Mouse (Mus musculus): ENCODE data around the gene Pkm.

The Pkm gene

DNA sequence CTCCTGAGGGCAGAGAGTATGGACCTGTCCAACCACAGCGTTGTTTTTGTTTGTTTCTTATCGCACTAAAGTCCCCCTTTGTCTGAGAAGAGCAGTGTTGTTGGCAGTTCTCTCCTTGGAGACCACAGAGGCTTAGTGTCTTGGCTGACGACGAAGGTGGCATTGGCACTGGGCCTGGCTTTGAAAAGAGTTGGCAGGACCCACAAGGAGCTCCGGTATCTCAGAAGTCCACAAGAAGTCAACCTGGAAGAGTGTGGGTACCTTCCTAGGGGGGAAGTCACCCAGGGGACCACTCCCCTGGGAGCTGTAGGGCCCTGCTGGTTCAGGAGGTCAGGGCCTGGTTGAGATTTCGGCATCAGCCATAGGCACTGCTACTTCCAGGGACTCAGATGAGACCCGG is 44.9 kb downstream of the Pkm start:
- DNase-seq (ENCODE audit: inconsistent age in 2 of 2, low spot score in 1 of 2): no peak

GRCm38 (mm10) chr9:59703099-59703498 is 46.9 kb downstream of the Pkm start:
- no peak for DNase-seq (ENCODE audit: inconsistent age in 2 of 2, low spot score in 1 of 2)

GRCm38 (mm10) chr9:59706850-59707825 is 51.0 kb downstream of the Pkm start:
- no peak for DNase-seq (ENCODE audit: inconsistent age in 2 of 2, low spot score in 1 of 2)

DNA sequence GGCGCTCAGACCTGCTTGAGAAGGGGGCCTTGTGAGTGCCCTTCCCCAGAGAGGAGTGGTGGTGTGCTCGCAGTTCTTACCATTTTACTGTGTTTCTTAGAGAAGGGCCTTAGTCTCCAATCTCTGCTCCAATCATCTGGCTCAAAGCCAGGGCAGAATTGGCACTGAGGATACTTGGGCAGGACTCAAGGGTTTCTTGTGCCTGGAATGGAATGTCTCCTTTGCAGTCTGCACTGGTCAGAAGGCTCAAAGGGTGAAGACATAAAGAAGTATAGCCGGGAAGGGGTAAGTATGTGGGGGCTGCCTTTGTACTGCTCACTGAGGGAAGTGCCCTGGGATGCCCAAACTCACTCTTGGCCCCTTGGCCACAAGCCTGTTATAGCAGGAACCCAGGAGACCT is 53.1 kb downstream of the Pkm start:
- DNase-seq (ENCODE audit: inconsistent age in 2 of 2, low spot score in 1 of 2): peak in 1 of 2 experiments; percentile 39

- DNase-seq (ENCODE audit: inconsistent age in 2 of 2, low spot score in 1 of 2): no peak
These were observed 60.2 kb downstream of the Pkm start for GRCm38 (mm10) chr9:59716275-59716898.

GRCm38 (mm10) chr9:59718237-59718636 is 62.1 kb downstream of the Pkm start:
- DNase-seq (ENCODE audit: inconsistent age in 2 of 2, low spot score in 1 of 2): no peak

DNA sequence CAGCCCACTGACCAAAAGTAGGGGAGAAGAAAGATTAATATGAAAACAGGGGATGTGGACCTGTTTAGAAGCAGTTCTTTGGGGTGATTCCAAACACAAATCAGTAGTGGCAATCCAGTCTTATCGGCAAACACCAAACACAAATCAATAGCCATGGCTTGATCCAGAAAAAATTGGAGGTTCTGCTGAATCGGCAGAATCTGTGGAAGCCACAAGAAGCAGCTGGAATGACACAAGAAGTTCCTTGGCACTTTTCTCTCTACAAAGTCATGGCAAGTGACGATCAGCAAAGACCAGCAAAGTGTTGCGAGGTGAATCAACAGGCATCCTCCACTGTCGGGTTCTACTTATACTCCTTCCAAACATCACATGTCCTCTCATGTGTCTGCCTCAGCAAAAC is 65.0 kb downstream of the Pkm start:
- no peak for DNase-seq (ENCODE audit: inconsistent age in 2 of 2, low spot score in 1 of 2)

DNA sequence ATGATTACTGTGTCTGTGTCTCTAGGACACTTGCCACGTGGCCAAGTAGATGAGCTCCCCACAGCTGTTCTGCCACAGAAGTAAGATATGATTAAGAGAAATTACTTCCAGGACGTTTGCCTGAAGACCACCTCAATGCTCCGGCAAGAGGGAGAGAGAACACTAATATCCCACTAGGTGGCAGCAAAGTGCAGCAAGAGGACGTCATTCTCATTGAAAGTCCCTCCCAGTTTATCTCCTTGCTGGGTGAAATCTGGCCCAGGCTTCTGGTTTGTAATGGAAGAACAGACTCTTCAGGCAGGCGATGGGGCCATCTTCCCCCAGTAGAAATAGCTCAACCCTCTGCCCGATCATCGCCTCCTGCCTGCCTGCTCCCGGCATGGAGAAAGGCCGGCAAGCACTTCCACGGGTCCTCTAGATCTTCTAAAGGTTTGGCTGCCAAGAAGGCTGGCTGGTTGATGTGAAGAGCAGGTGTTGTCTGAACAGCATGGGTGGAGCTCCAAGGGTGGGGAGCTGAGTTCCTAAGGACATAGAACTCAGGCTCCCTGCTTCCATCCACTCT is 67.0 kb downstream of the Pkm start:
- peak; percentile 58 to 91 for DNase-seq (ENCODE audit: inconsistent age in 2 of 2, low spot score in 1 of 2)

DNA sequence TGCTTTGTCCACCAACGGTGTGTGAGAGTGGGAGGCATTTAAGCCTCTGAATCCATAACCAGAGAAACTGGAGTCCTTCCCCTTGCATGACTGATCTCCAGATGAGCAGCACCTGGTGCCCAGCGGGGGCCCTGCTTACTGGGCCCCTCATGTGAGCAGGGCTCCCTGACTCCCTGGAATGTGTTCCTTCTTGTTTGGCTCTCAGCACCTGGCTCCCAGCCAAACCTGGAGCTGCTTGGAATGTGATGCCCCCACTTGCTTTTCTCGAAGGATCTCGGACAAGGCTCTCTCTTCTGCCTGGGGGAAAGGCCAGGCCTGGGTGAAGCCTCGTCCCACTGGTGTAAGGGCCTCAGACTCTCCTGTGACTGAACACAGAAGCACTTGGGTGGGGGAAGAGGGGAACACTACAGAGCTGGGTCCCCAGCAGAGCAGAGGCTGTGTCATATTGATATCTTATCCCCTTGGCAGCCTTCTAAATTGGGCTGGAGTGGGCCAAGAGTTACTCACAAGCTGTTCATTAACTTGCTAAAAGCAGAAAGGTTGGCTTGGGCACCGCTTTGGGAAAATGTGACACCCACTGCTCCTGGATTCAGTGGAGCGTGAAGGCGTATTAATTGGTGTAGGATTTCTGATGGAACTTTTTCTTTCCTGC is 67.7 kb downstream of the Pkm start:
- DNase-seq (ENCODE audit: inconsistent age in 2 of 2, low spot score in 1 of 2): peak in 1 of 2 experiments; percentile 27

DNA sequence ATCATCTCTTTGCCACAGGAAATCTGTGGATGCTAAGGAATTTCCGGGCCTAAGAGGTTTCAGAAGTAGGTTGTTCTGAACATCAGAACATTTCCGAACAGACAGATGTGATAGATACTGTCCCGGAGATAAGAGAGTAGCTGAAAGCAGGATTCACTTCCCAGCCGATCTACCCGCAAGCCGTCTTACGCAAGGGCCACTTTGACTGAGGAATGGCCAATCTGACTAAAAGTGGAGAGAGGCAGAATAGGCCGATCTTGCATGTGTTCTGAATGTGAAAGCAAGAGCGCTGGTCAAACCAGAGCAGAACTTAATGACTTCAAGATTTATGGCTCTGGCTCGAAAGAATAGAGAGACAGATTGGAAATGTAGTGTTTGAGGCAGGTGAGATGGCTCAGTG is 69.3 kb downstream of the Pkm start:
- no peak for DNase-seq (ENCODE audit: inconsistent age in 2 of 2, low spot score in 1 of 2)

DNA sequence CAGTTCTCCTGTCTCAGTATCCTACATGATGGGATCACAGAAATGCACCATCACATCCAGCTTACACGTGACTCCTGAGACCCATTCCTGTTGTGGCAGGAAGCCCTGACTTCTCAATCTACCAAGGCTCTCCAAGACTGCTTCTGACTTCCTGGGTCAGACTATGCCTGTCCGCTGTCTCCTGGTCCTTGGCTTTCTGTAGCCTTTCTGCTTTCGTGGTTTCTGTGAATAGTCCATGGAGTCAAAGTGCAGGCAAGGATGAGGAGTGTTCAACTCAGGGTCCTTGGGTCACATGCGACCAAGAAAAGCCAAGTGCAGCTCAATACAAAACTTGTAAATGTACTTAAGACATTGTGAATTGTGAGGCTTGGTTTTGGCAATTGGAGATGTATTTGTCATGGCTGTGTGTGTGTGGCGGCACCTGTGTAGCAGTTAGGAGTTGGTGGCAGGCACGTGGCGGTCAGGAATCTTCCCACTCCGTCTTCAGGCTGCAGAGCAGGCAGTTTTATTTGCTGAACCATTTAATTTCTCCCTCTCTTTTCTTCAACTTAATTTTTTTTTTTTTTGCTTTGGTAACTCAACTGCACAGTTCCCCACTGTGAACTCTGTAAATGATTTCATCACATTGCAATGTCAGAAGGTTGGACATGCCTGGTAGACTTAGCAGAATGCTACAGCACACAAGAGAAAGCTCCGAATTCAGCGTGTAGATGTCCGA is 71.6 kb downstream of the Pkm start:
- DNase-seq (ENCODE audit: inconsistent age in 2 of 2, low spot score in 1 of 2): no peak
